Mouse (Mus musculus): ENCODE measurements around the gene Nrxn2.

GRCm38 (mm10) chr19:6418984-6419692 is 607 bp downstream of the Nrxn2 start:
- no peak for TF ChIP-seq CTCF (IDR thresholded peaks at IDR 0.05; ENCODE audit: extremely low read depth, insufficient read length, insufficient replicate concordance, low read depth, low read length)
- TF ChIP-seq POLR2A (IDR thresholded peaks at IDR 0.05; ENCODE audit: low read depth, low read length): no peak

Measured in small intestine, adult 2 months (tissue).